Mouse (Mus musculus): Measurements from ENCODE around the gene Gm45713.

- TF ChIP-seq CTCF (IDR thresholded peaks at IDR 0.05 in 2 of 3, conservative IDR thresholded peaks at IDR 0.05 in 1 of 3; ENCODE audit: control insufficient read depth in 1 of 3, insufficient read depth in 1 of 3, low read depth in 2 of 3, low read length in 3 of 3, poor library complexity in 1 of 3, severe bottlenecking in 1 of 3) (no peak), NRF1 (IDR thresholded peaks at IDR 0.05; ENCODE audit: insufficient read depth, low read depth, low read length, poor library complexity, severe bottlenecking) (no peak), TCF12 (IDR thresholded peaks at IDR 0.05; ENCODE audit: low read depth, low read length) (no peak), CHD1 (IDR thresholded peaks at IDR 0.05; ENCODE audit: low read depth, low read length) (no peak), ZNF384 (IDR thresholded peaks at IDR 0.05; ENCODE audit: low read depth, low read length) (peak; percentile 76), ETS1 (IDR thresholded peaks at IDR 0.05; ENCODE audit: low read depth, low read length) (no peak), RAD21 (IDR thresholded peaks at IDR 0.05; ENCODE audit: low read depth, low read length) (no peak), CHD2 (IDR thresholded peaks at IDR 0.05; ENCODE audit: low read length) (no peak), POLR2A (IDR thresholded peaks at IDR 0.05; ENCODE audit: control insufficient read depth in 1 of 2, insufficient read depth in 1 of 2, low read depth in 1 of 2, low read length in 2 of 2, poor library complexity in 1 of 2) (peak in 1 of 2 experiments; percentile 44; a peak in 1 of 4 replicates)
Measured at GRCm38 (mm10) chr7:45097479-45097878, 38.6 kb downstream of the Gm45713 start.

Data from MEL (cell line).